Mouse (Mus musculus): Measurements from ENCODE around the gene Tnr.

- TF ChIP-seq CTCF (IDR thresholded peaks at IDR 0.05; ENCODE audit: low read depth): no peak
- TF ChIP-seq EP300 (IDR thresholded peaks at IDR 0.05; ENCODE audit: low read depth): no peak
Measured at GRCm38 (mm10) chr1:159747969-159748368, 224.4 kb downstream of the Tnr start.
